Mouse (Mus musculus): ENCODE measurements around the gene Znrd1. TPM values are rescaled to one million over a fixed set of nuclear protein-coding genes. Genes with fewer than 3 reads are reported as not detected.
"Not testable (repeated sequence)": the region's sequence is repeated elsewhere in the genome, so short reads cannot be mapped to it uniquely, and the experiment has no call there.

Gene Znrd1
- polyA plus RNA-seq, 1 experiment, result 19.0 TPM

- no peak for TF ChIP-seq POLR2A (IDR thresholded peaks at IDR 0.05; ENCODE audit: low read depth, low read length)
- no peak for TF ChIP-seq CTCF (IDR thresholded peaks at IDR 0.05; ENCODE audit: extremely low read depth, insufficient read depth, insufficient read length, insufficient replicate concordance)
- no peak for DNase-seq (ENCODE audit: low read depth in 1 of 2, low spot score in 2 of 2)
- Histone ChIP-seq H3K36me3 (ENCODE audit: control insufficient read depth, insufficient read depth, low read length) (no peaks in the 10 kb centered on the region), H3K4me1 (ENCODE audit: control insufficient read depth, insufficient read depth, insufficient read length) (peaks cover 2% of the 10 kb centered on the region; the same call in 1 of the 2 replicates), H3K27ac (ENCODE audit: insufficient read depth, low read length) (no peak overlapping the region), H3K27me3 (ENCODE audit: control insufficient read depth, insufficient read depth, low read length) (no peaks in the 10 kb centered on the region), H3K4me3 (ENCODE audit: extremely low read depth, insufficient read depth, insufficient read length) (no peak overlapping the region)
- 84% methylated on average over 3 of the region's 3 CpGs for WGBS
Measured at GRCm38 (mm10) chr17:36995448-36995847, 37.1 kb upstream of the Znrd1 start.

- no peak for TF ChIP-seq POLR2A (IDR thresholded peaks at IDR 0.05; ENCODE audit: low read depth, low read length)
- no peak for TF ChIP-seq CTCF (IDR thresholded peaks at IDR 0.05; ENCODE audit: extremely low read depth, insufficient read depth, insufficient read length, insufficient replicate concordance)
- Histone ChIP-seq H3K36me3 (ENCODE audit: control insufficient read depth, insufficient read depth, low read length) (no peaks in the 10 kb centered on the region), H3K4me3 (ENCODE audit: extremely low read depth, insufficient read depth, insufficient read length) (no peak overlapping the region), H3K27ac (ENCODE audit: insufficient read depth, low read length) (no peak overlapping the region), H3K27me3 (ENCODE audit: control insufficient read depth, insufficient read depth, low read length) (no peaks in the 10 kb centered on the region), H3K4me1 (ENCODE audit: control insufficient read depth, insufficient read depth, insufficient read length) (peaks cover 2% of the 10 kb centered on the region; the same call in 1 of the 2 replicates)
- no peak for DNase-seq (ENCODE audit: low read depth in 1 of 2, low spot score in 2 of 2)
- 76% methylated on average over 2 of the region's 2 CpGs for WGBS
Measured at GRCm38 (mm10) chr17:36994528-36994927, 36.2 kb upstream of the Znrd1 start.

- 78% methylated on average over 4 of the region's 4 CpGs for WGBS
- Histone ChIP-seq H3K27ac (ENCODE audit: insufficient read depth, low read length) (no peak overlapping the region), H3K36me3 (ENCODE audit: control insufficient read depth, insufficient read depth, low read length) (no peaks in the 10 kb centered on the region), H3K27me3 (ENCODE audit: control insufficient read depth, insufficient read depth, low read length) (no peaks in the 10 kb centered on the region), H3K4me3 (ENCODE audit: extremely low read depth, insufficient read depth, insufficient read length) (no peak overlapping the region), H3K4me1 (ENCODE audit: control insufficient read depth, insufficient read depth, insufficient read length) (peaks cover 2% of the 10 kb centered on the region; the same call in 1 of the 2 replicates)
- TF ChIP-seq POLR2A (IDR thresholded peaks at IDR 0.05; ENCODE audit: low read depth, low read length) (no peak), CTCF (IDR thresholded peaks at IDR 0.05; ENCODE audit: extremely low read depth, insufficient read depth, insufficient read length, insufficient replicate concordance) (no peak)
- no peak for DNase-seq (ENCODE audit: low read depth in 1 of 2, low spot score in 2 of 2)
Measured at GRCm38 (mm10) chr17:36993770-36994325, 35.5 kb upstream of the Znrd1 start.

GRCm38 (mm10) chr17:36992336-36993104, 34.2 kb upstream of the Znrd1 start:
- WGBS, result 9% methylated on average over 3 of the region's 3 CpGs

GRCm38 (mm10) chr17:36990630-36991029, 32.3 kb upstream of the Znrd1 start:
- H3K27ac ChIP-seq (ENCODE audit: insufficient read depth, low read length); H3K4me1 ChIP-seq (ENCODE audit: control insufficient read depth, insufficient read depth, insufficient read length); H3K36me3 ChIP-seq (ENCODE audit: control insufficient read depth, insufficient read depth, low read length); H3K4me3 ChIP-seq (ENCODE audit: extremely low read depth, insufficient read depth, insufficient read length); H3K27me3 ChIP-seq (ENCODE audit: control insufficient read depth, insufficient read depth, low read length); DNase-seq (ENCODE audit: low read depth in 1 of 2, low spot score in 2 of 2): not testable (repeated sequence)
- WGBS, result 96% methylated on average over 6 of the region's 6 CpGs

More at GRCm38 (mm10) chr17:36992336-36993104, 34.2 kb upstream of the Znrd1 start:
- TF ChIP-seq CTCF (IDR thresholded peaks at IDR 0.05; ENCODE audit: extremely low read depth, insufficient read depth, insufficient read length, insufficient replicate concordance) (no peak), POLR2A (IDR thresholded peaks at IDR 0.05; ENCODE audit: low read depth, low read length) (no peak)
- Histone ChIP-seq H3K4me3 (ENCODE audit: extremely low read depth, insufficient read depth, insufficient read length) (no peak overlapping the region), H3K27ac (ENCODE audit: insufficient read depth, low read length) (no peak overlapping the region), H3K4me1 (ENCODE audit: control insufficient read depth, insufficient read depth, insufficient read length) (peaks cover 2% of the 10 kb centered on the region; the same call in 1 of the 2 replicates), H3K36me3 (ENCODE audit: control insufficient read depth, insufficient read depth, low read length) (no peaks in the 10 kb centered on the region), H3K27me3 (ENCODE audit: control insufficient read depth, insufficient read depth, low read length) (0 out of 2 replicates have a peak, but pooled peaks cover 1% of the 10 kb centered on the region)
- no peak for DNase-seq (ENCODE audit: low read depth in 1 of 2, low spot score in 2 of 2)

- H3K4me1 ChIP-seq (ENCODE audit: control insufficient read depth, insufficient read depth, insufficient read length), result peaks cover 2% of the 10 kb centered on the region; the same call in 1 of the 2 replicates
Measured at GRCm38 (mm10) chr17:36989437-36989836, 31.1 kb upstream of the Znrd1 start, which contains the start of gene H2-M5. TSS of gene H2-M5 (minus strand) at chr17:36989537.

GRCm38 (mm10) chr17:36988475-36988874, 30.1 kb upstream of the Znrd1 start:
- no peak overlapping the region for H3K4me3 ChIP-seq (ENCODE audit: extremely low read depth, insufficient read depth, insufficient read length)
- TF ChIP-seq POLR2A (IDR thresholded peaks at IDR 0.05; ENCODE audit: low read depth, low read length), result no peak
- TF ChIP-seq CTCF (IDR thresholded peaks at IDR 0.05; ENCODE audit: extremely low read depth, insufficient read depth, insufficient read length, insufficient replicate concordance), result no peak
- H3K36me3 ChIP-seq (ENCODE audit: control insufficient read depth, insufficient read depth, low read length), result no peaks in the 10 kb centered on the region
- no peak for DNase-seq (ENCODE audit: low read depth in 1 of 2, low spot score in 2 of 2)
- no peak overlapping the region for H3K27ac ChIP-seq (ENCODE audit: insufficient read depth, low read length)
- peaks cover 2% of the 10 kb centered on the region; the same call in 1 of the 2 replicates for H3K4me1 ChIP-seq (ENCODE audit: control insufficient read depth, insufficient read depth, insufficient read length)
- 0 out of 2 replicates have a peak, but pooled peaks cover 1% of the 10 kb centered on the region for H3K27me3 ChIP-seq (ENCODE audit: control insufficient read depth, insufficient read depth, low read length)
- 21% methylated on average over 24 of the region's 24 CpGs for WGBS

More at GRCm38 (mm10) chr17:36989437-36989836, 31.1 kb upstream of the Znrd1 start, which contains the start of gene H2-M5:
- no peak for TF ChIP-seq POLR2A (IDR thresholded peaks at IDR 0.05; ENCODE audit: low read depth, low read length)
- no peak within 1 kb of the TSS for H3K4me3 ChIP-seq (ENCODE audit: extremely low read depth, insufficient read depth, insufficient read length)
- no peaks in the 10 kb centered on the region for H3K36me3 ChIP-seq (ENCODE audit: control insufficient read depth, insufficient read depth, low read length)
- no peak for DNase-seq (ENCODE audit: low read depth in 1 of 2, low spot score in 2 of 2)
- H3K27me3 ChIP-seq (ENCODE audit: control insufficient read depth, insufficient read depth, low read length), result 0 out of 2 replicates have a peak, but pooled peaks cover 1% of the 10 kb centered on the region
- no peak within 1 kb of the TSS for H3K27ac ChIP-seq (ENCODE audit: insufficient read depth, low read length)
- 85% methylated on average over 5 of the region's 5 CpGs for WGBS
